Comparison of ENCODE assay signal across 8 mouse cellular contexts in the genomic region with DNA sequence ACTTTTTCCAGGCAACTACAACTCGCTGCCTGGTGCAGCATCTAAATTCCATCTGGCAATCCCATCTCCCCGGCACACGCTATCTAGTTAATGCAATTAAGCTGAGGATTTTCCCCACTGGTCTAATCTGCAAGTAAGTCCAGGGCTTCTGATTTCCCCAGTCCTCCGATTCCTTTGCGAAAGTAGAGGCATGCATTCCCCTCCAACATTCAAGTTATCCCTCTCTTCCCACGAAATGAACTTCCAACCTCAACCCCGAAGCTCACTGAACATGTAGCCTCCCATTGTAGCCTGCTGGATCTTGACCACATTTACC. TPM values are rescaled to one million over a fixed set of nuclear protein-coding genes. Genes with fewer than 3 reads are reported as not detected.
A peak's percentile ranks its signal among the peaks of the same experiment; 100 is the strongest.
DNase-seq lines count a peak whose midpoint lies in the region; ATAC-seq and TF ChIP-seq lines count a peak whose summit lies in the region.

No protein-coding gene starts in this region.

- no peak for ATAC-seq in forebrain, embryonic 15.5 days (replicated peaks)
- ATAC-seq in liver, embryonic 16.5 days (ENCODE audit: low read depth): no peak

- under 1% methylated on average over 7 of the region's 7 CpGs for WGBS in forebrain, embryonic 15.5 days
- 2% methylated on average over 7 of the region's 7 CpGs for WGBS in liver, embryonic 16.5 days (ENCODE audit: insufficient replicate concordance)
- WGBS in thymus, adult 2 months: 10% methylated on average over 7 of the region's 7 CpGs

- no peak for DNase-seq in gastrocnemius, adult 2 months
- DNase-seq in gastrocnemius, postnatal 10 days: no peak
- DNase-seq in ovary, postnatal 14 days (ENCODE audit: low spot score): no peak
- no peak for DNase-seq in Muller cell, postnatal 12 days (ENCODE audit: inconsistent ontology term)
- no peak for DNase-seq in thymus, adult 2 months

- TF ChIP-seq EP300 in ES-Bruce4 (IDR thresholded peaks at IDR 0.05; ENCODE audit: insufficient read depth, low read depth, low read length): no peak

- H3K27ac ChIP-seq in gastrocnemius, adult 2 months: no peak overlapping the region
- no peak overlapping the region for H3K27ac ChIP-seq in ES-Bruce4 (ENCODE audit: insufficient read depth, low read length)
- H3K27ac ChIP-seq in forebrain, embryonic 15.5 days (replicated peaks): peak overlapping the region; percentile 92
- no peak overlapping the region for H3K27ac ChIP-seq in liver, embryonic 16.5 days (ENCODE audit: low read length)
- H3K27ac ChIP-seq in thymus, adult 2 months (ENCODE audit: control insufficient read depth, insufficient read depth, low read length): no peak overlapping the region

- no peaks in the 10 kb centered on the region for H3K9me3 ChIP-seq in ES-Bruce4 (replicated peaks; ENCODE audit: control insufficient read depth, insufficient read depth, low read length, poor library complexity, severe bottlenecking)
- no peaks in the 10 kb centered on the region for H3K9me3 ChIP-seq in forebrain, embryonic 15.5 days
- H3K9me3 ChIP-seq in liver, embryonic 16.5 days (replicated peaks; ENCODE audit: control insufficient read depth, low read length): no peaks in the 10 kb centered on the region

- H3K4me2 ChIP-seq in forebrain, embryonic 15.5 days (replicated peaks): peak overlapping the region; percentile 99
- H3K4me2 ChIP-seq in liver, embryonic 16.5 days (ENCODE audit: low read depth, low read length): peak overlapping the region; percentile 18

- H3K27me3 ChIP-seq in ES-Bruce4 (ENCODE audit: control insufficient read depth, insufficient read depth, low read length, poor library complexity, severe bottlenecking): no peaks in the 10 kb centered on the region
- H3K27me3 ChIP-seq in forebrain, embryonic 15.5 days: no peaks in the 10 kb centered on the region
- peaks cover 52% of the 10 kb centered on the region for H3K27me3 ChIP-seq in liver, embryonic 16.5 days (ENCODE audit: control insufficient read depth, insufficient read depth, low read depth, low read length)
- peaks cover 3% of the 10 kb centered on the region; the same call in 1 of the 2 replicates for H3K27me3 ChIP-seq in thymus, adult 2 months (ENCODE audit: control insufficient read depth, insufficient read depth, low read length)

- no peak for TF ChIP-seq CTCF in gastrocnemius, adult 2 months (IDR thresholded peaks at IDR 0.05)
- no peak for TF ChIP-seq CTCF in ES-Bruce4 (IDR thresholded peaks at IDR 0.05; ENCODE audit: low read depth, low read length)
- TF ChIP-seq CTCF in thymus, adult 2 months (IDR thresholded peaks at IDR 0.05; ENCODE audit: borderline replicate concordance, control insufficient read depth, extremely low read depth, insufficient read depth, low read length, poor library complexity): no peak

- 0 out of 2 replicates have a peak overlapping the region, but pooled peaks have one; percentile 24 for H3K9ac ChIP-seq in ES-Bruce4 (ENCODE audit: low read depth, poor library complexity, severe bottlenecking)
- peak overlapping the region; percentile 89 for H3K9ac ChIP-seq in forebrain, embryonic 15.5 days (replicated peaks)
- H3K9ac ChIP-seq in liver, embryonic 16.5 days (ENCODE audit: low read depth, low read length): no peak overlapping the region

- intact Hi-C loops in gastrocnemius, adult 2 months (cut with DNase I): no loop called here

- TF ChIP-seq POLR2A in ES-Bruce4 (IDR thresholded peaks at IDR 0.05; ENCODE audit: insufficient read depth, low read length): no peak
- no peak for TF ChIP-seq POLR2A in thymus, adult 2 months (IDR thresholded peaks at IDR 0.05; ENCODE audit: control insufficient read depth, extremely low read depth, insufficient read depth, low read length, poor library complexity)

- peak overlapping the region; percentile 72 for H3K4me3 ChIP-seq in gastrocnemius, adult 2 months
- H3K4me3 ChIP-seq in ES-Bruce4 (ENCODE audit: low read depth, low read length): peak overlapping the region; percentile 18; the same call in 1 of the 2 replicates
- peak overlapping the region; percentile 73 for H3K4me3 ChIP-seq in forebrain, embryonic 15.5 days
- H3K4me3 ChIP-seq in liver, embryonic 16.5 days (ENCODE audit: low read depth, low read length): no peak overlapping the region
- no peak overlapping the region for H3K4me3 ChIP-seq in thymus, adult 2 months (ENCODE audit: control insufficient read depth, insufficient read depth, low read length)

- H3K4me1 ChIP-seq in ES-Bruce4 (ENCODE audit: control insufficient read depth, insufficient read depth, low read length): no peaks in the 10 kb centered on the region
- H3K4me1 ChIP-seq in forebrain, embryonic 15.5 days: peaks cover 46% of the 10 kb centered on the region
- H3K4me1 ChIP-seq in liver, embryonic 16.5 days (ENCODE audit: control insufficient read depth, low read depth, low read length): no peaks in the 10 kb centered on the region
- no peaks in the 10 kb centered on the region for H3K4me1 ChIP-seq in thymus, adult 2 months (replicated peaks; ENCODE audit: control insufficient read depth, insufficient read depth, low read length)

- no peaks in the 10 kb centered on the region for H3K36me3 ChIP-seq in ES-Bruce4 (ENCODE audit: control insufficient read depth, insufficient read depth, low read length, poor library complexity, severe bottlenecking)
- no peaks in the 10 kb centered on the region for H3K36me3 ChIP-seq in forebrain, embryonic 15.5 days
- H3K36me3 ChIP-seq in liver, embryonic 16.5 days (ENCODE audit: control insufficient read depth, insufficient read depth): no peaks in the 10 kb centered on the region
- H3K36me3 ChIP-seq in thymus, adult 2 months (ENCODE audit: control insufficient read depth, insufficient read depth, low read length): no peaks in the 10 kb centered on the region

RNA-seq across cellular contexts. Expression of a gene that starts 25.3 kb away (rescaled TPM):
- under 1 TPM; 0.06 to 0.48 TPM for total RNA-seq in gastrocnemius, adult 2 months (2021)
- total RNA-seq in gastrocnemius, postnatal 10 days (2021): 1 to 10 TPM; 2.6 to 2.8 TPM
- 35.7 and 46.2 TPM in 2 replicates for polyA plus RNA-seq in ES-Bruce4 (2011; ENCODE audit: insufficient read depth, insufficient read length, low read depth, missing spikeins)
- polyA plus RNA-seq in forebrain, embryonic 15.5 days (2015; fragmentation: Nextera tagmentation; extraction: Ambion mirVana): 144 TPM in 2 replicates
- polyA plus RNA-seq in liver, embryonic 16.5 days (2015; fragmentation: Nextera tagmentation; extraction: Ambion mirVana): 0.06 and 0.07 TPM in 2 replicates
- 0.04 TPM in 1 of 2 replicates, not detected in the other for polyA plus RNA-seq in thymus, adult 2 months (2012; rRNA removed)

Comparison
In these comparisons a context has a peak if more than half of its experiments do, and no peak if none do; other contexts are left out.
1. H3K4me3 ChIP-seq: peak in gastrocnemius, adult 2 months (single experiment), ES-Bruce4 (single experiment) and forebrain, embryonic 15.5 days (single experiment); none in liver, embryonic 16.5 days (single experiment) and thymus, adult 2 months (single experiment).
2. RNA of a gene that starts 25.3 kb away (polyA plus RNA-seq): 144 TPM in forebrain, embryonic 15.5 days and 35.7 to 46.2 TPM in ES-Bruce4; 0.06 to 0.07 TPM in liver, embryonic 16.5 days and 0.04 TPM in thymus, adult 2 months; every median in the first group is over 10 times any median in the second.